Mouse (Mus musculus) forebrain, embryonic 10.5 days (tissue): ENCODE results near the gene Dapk3. TPM values are rescaled to one million over a fixed set of nuclear protein-coding genes. Genes with fewer than 3 reads are reported as not detected.

ENCODE experiments used
- DNase-seq: peaks from one replicate; pipeline ENCODE4 v3.0.0-alpha.2; 2017; ENCODE audit warnings: low spot score; ENCODE audit errors: extremely low spot score
- H3K27ac ChIP-seq: fragments of 300-500 bp; sonication (generic); 2 replicates; pipeline ENCODE4 v1.5.1; 2016; ENCODE audit warnings: mild to moderate bottlenecking
- H3K27me3 ChIP-seq: fragments of 300-500 bp; sonication (generic); 2 replicates; pipeline ENCODE4 v1.6.1; 2016; ENCODE audit warnings: mild to moderate bottlenecking; ENCODE audit not compliant: poor library complexity, severe bottlenecking
- H3K36me3 ChIP-seq: fragments of 300-500 bp; sonication (generic); replicated peaks from 2 replicates; pipeline ENCODE4 v1.6.1; 2016; ENCODE audit warnings: mild to moderate bottlenecking, moderate library complexity
- H3K4me1 ChIP-seq: fragments of 300-500 bp; sonication (generic); 2 replicates; pipeline ENCODE4 v1.6.1; 2016
- H3K4me3 ChIP-seq: fragments of 300-500 bp; sonication (generic); 2 replicates; pipeline ENCODE4 v1.5.1; 2016; ENCODE audit warnings: mild to moderate bottlenecking, moderate library complexity
- H3K9me3 ChIP-seq: fragments of 300-500 bp; sonication (generic); 2 replicates; pipeline ENCODE4 v1.6.1; 2016; ENCODE audit warnings: mild to moderate bottlenecking, moderate library complexity
- WGBS: fragments of 180-500 bp; shearing (Covaris S2); methylation state at CpG from one replicate; pipeline ENCODE4 v1.1.7; 2016; 5-methylcytosine and 5-hydroxymethylcytosine counted together
- polyA plus RNA-seq: library from polyadenylated mRNA; unstranded; fragments of >200 nt; fragmentation: Nextera tagmentation; extraction: Ambion mirVana; gene quantifications from 2 replicates; pipeline ENCODE4 v1.2.1, GENCODE M21; 2016

The Dapk3 gene
- polyA plus RNA-seq, 1 experiment from 2014 or later: 41.6 TPM

- H3K36me3 ChIP-seq: no peaks in the 10 kb centered on the region
- no peaks in the 10 kb centered on the region for H3K9me3 ChIP-seq
- 3% methylated on average over 27 of the region's 27 CpGs for WGBS
- DNase-seq: peak; percentile 50
- H3K27ac ChIP-seq: peak within 1 kb of the TSS; percentile 78
- H3K27me3 ChIP-seq: peaks cover 50% of the 10 kb centered on the region
- peaks cover 40% of the 10 kb centered on the region for H3K4me1 ChIP-seq
- peak within 1 kb of the TSS; percentile 57 for H3K4me3 ChIP-seq
Observed at GRCm38 (mm10) chr10:81230438-81231332, 47.9 kb downstream of the Dapk3 start, which contains the start of gene Atcay. TSS of gene Atcay (minus strand) at chr10:81230833.

- 53% methylated on average over 7 of the region's 7 CpGs for WGBS
- Histone ChIP-seq H3K27ac (peak overlapping the region; percentile 48; the same call in 1 of the 2 replicates), H3K4me3 (peak overlapping the region; percentile 57)
Observed at GRCm38 (mm10) chr10:81231436-81231835, 48.6 kb downstream of the Dapk3 start.

GRCm38 (mm10) chr10:81232580-81233225, 49.9 kb downstream of the Dapk3 start, which contains the start of gene Zfr2:
TSS of gene Zfr2 (plus strand) at chr10:81233155.
- Histone ChIP-seq H3K4me3 (peak within 1 kb of the TSS; percentile 87), H3K4me1 (peaks cover 50% of the 10 kb centered on the region), H3K36me3 (no peaks in the 10 kb centered on the region), H3K27ac (peak within 1 kb of the TSS; percentile 92), H3K9me3 (no peaks in the 10 kb centered on the region), H3K27me3 (peaks cover 67% of the 10 kb centered on the region)
- peak; percentile 90 for DNase-seq
- WGBS: 10% methylated on average over 29 of the region's 29 CpGs

More at GRCm38 (mm10) chr10:81231436-81231835, 48.6 kb downstream of the Dapk3 start:
- Histone ChIP-seq H3K36me3 (no peaks in the 10 kb centered on the region), H3K27me3 (peaks cover 55% of the 10 kb centered on the region), H3K4me1 (peaks cover 40% of the 10 kb centered on the region), H3K9me3 (no peaks in the 10 kb centered on the region)
- DNase-seq: no peak

GRCm38 (mm10) chr10:81233226-81233585, 50.4 kb downstream of the Dapk3 start:
- H3K27me3 ChIP-seq: peaks cover 68% of the 10 kb centered on the region
- under 1% methylated on average over 28 of the region's 28 CpGs for WGBS
- peak overlapping the region; percentile 87 for H3K4me3 ChIP-seq
- no peaks in the 10 kb centered on the region for H3K9me3 ChIP-seq
- no peaks in the 10 kb centered on the region for H3K36me3 ChIP-seq
- peak overlapping the region; percentile 92 for H3K27ac ChIP-seq
- no peak for DNase-seq
- H3K4me1 ChIP-seq: peaks cover 55% of the 10 kb centered on the region

GRCm38 (mm10) chr10:81234206-81234605, 51.4 kb downstream of the Dapk3 start:
- WGBS: 81% methylated on average over 6 of the region's 6 CpGs
- Histone ChIP-seq H3K36me3 (no peaks in the 10 kb centered on the region), H3K4me3 (peak overlapping the region; percentile 87), H3K4me1 (peaks cover 57% of the 10 kb centered on the region), H3K9me3 (no peaks in the 10 kb centered on the region), H3K27me3 (peaks cover 68% of the 10 kb centered on the region), H3K27ac (no peak overlapping the region)
- no peak for DNase-seq

GRCm38 (mm10) chr10:81236471-81237268, 53.9 kb downstream of the Dapk3 start:
- H3K4me3 ChIP-seq: no peak overlapping the region

GRCm38 (mm10) chr10:81238618-81239017, 55.8 kb downstream of the Dapk3 start:
- no peak for DNase-seq
- Histone ChIP-seq H3K27ac (no peak overlapping the region), H3K9me3 (no peaks in the 10 kb centered on the region), H3K4me3 (no peak overlapping the region), H3K36me3 (no peaks in the 10 kb centered on the region), H3K4me1 (peaks cover 39% of the 10 kb centered on the region), H3K27me3 (peaks cover 74% of the 10 kb centered on the region)
- WGBS: 89% methylated on average over 2 of the region's 2 CpGs

More at GRCm38 (mm10) chr10:81236471-81237268, 53.9 kb downstream of the Dapk3 start:
- no peak for DNase-seq
- H3K27ac ChIP-seq: no peak overlapping the region
- no peaks in the 10 kb centered on the region for H3K9me3 ChIP-seq
- no peaks in the 10 kb centered on the region for H3K36me3 ChIP-seq
- 88% methylated on average over 12 of the region's 12 CpGs for WGBS
- peaks cover 67% of the 10 kb centered on the region for H3K27me3 ChIP-seq
- peaks cover 53% of the 10 kb centered on the region for H3K4me1 ChIP-seq

GRCm38 (mm10) chr10:81240876-81241275, 58.1 kb downstream of the Dapk3 start:
- H3K4me1 ChIP-seq: peaks cover 49% of the 10 kb centered on the region

GRCm38 (mm10) chr10:81242021-81242420, 59.2 kb downstream of the Dapk3 start:
- WGBS: 90% methylated on average over 16 of the region's 16 CpGs

More at GRCm38 (mm10) chr10:81240876-81241275, 58.1 kb downstream of the Dapk3 start:
- no peak overlapping the region for H3K27ac ChIP-seq
- H3K4me3 ChIP-seq: no peak overlapping the region
- H3K9me3 ChIP-seq: no peaks in the 10 kb centered on the region
- H3K36me3 ChIP-seq: no peaks in the 10 kb centered on the region
- peak; percentile 69 for DNase-seq
- 22% methylated on average over 13 of the region's 13 CpGs for WGBS
- H3K27me3 ChIP-seq: peaks cover 96% of the 10 kb centered on the region

More at GRCm38 (mm10) chr10:81242021-81242420, 59.2 kb downstream of the Dapk3 start:
- Histone ChIP-seq H3K9me3 (no peaks in the 10 kb centered on the region), H3K27me3 (peaks cover 96% of the 10 kb centered on the region), H3K4me3 (no peak overlapping the region), H3K27ac (no peak overlapping the region), H3K4me1 (peaks cover 50% of the 10 kb centered on the region), H3K36me3 (no peaks in the 10 kb centered on the region)
- no peak for DNase-seq

Other genes starting within 250 kb of the Dapk3 start
- gene Gng7, start 168.1 kb upstream of the Dapk3 start, polyA plus RNA-seq: 6.3 and 6.9 TPM in 2 replicates
- gene Diras1, start 157.3 kb upstream of the Dapk3 start, polyA plus RNA-seq: 2.1 and 2.5 TPM in 2 replicates
- 15.7 and 15.8 TPM in 2 replicates for gene Slc39a3, start 145.6 kb upstream of the Dapk3 start, polyA plus RNA-seq
- gene Sgta, start 122.8 kb upstream of the Dapk3 start, polyA plus RNA-seq: 285 and 286 TPM in 2 replicates
- gene Thop1, start 113.0 kb upstream of the Dapk3 start, polyA plus RNA-seq: 106 and 114 TPM in 2 replicates
- 0.14 and 0.22 TPM in 2 replicates for gene Creb3l3, start 84.1 kb upstream of the Dapk3 start, polyA plus RNA-seq
- 186 and 206 TPM in 2 replicates for gene Map2k2, start 77.1 kb upstream of the Dapk3 start, polyA plus RNA-seq
- gene Zbtb7a, start 47.8 kb upstream of the Dapk3 start, polyA plus RNA-seq: 6.8 and 7.5 TPM in 2 replicates
- gene Pias4, start 15.1 kb upstream of the Dapk3 start, polyA plus RNA-seq: 56.2 and 58.7 TPM in 2 replicates
- gene Eef2, start 6.4 kb upstream of the Dapk3 start, polyA plus RNA-seq: 596 and 599 TPM in 2 replicates
- gene 4930442H23Rik, start 844 bp downstream of the Dapk3 start, polyA plus RNA-seq: not detected in 2 replicates
- not detected in 2 replicates for gene Nmrk2, start 19.0 kb downstream of the Dapk3 start, polyA plus RNA-seq
- gene Atcay, start 47.8 kb downstream of the Dapk3 start, polyA plus RNA-seq: 5.3 and 6.7 TPM in 2 replicates
- gene Zfr2, start 50.1 kb downstream of the Dapk3 start, polyA plus RNA-seq: 2.4 and 2.7 TPM in 2 replicates
- gene Matk, start 69.9 kb downstream of the Dapk3 start, polyA plus RNA-seq: 3.7 and 5.0 TPM in 2 replicates
- 217 TPM in 2 replicates for gene Mrpl54, start 83.9 kb downstream of the Dapk3 start, polyA plus RNA-seq
- 51.9 and 52.1 TPM in 2 replicates for gene Apba3, start 84.0 kb downstream of the Dapk3 start, polyA plus RNA-seq
- 8.8 and 10.1 TPM in 2 replicates for gene Tjp3, start 108.6 kb downstream of the Dapk3 start, polyA plus RNA-seq
- 60.6 and 62.1 TPM in 2 replicates for gene Pip5k1c, start 110.0 kb downstream of the Dapk3 start, polyA plus RNA-seq
- 56.0 and 56.7 TPM in 2 replicates for gene Cactin, start 138.1 kb downstream of the Dapk3 start, polyA plus RNA-seq
- gene Tbxa2r, start 145.7 kb downstream of the Dapk3 start, polyA plus RNA-seq: 2.4 and 3.0 TPM in 2 replicates
- not detected in 2 replicates for gene Gipc3, start 160.3 kb downstream of the Dapk3 start, polyA plus RNA-seq
- gene Hmg20b, start 167.5 kb downstream of the Dapk3 start, polyA plus RNA-seq: 101 and 108 TPM in 2 replicates
- 6.7 and 7.5 TPM in 2 replicates for gene Mfsd12, start 174.5 kb downstream of the Dapk3 start, polyA plus RNA-seq
- gene 4930404N11Rik, start 182.8 kb downstream of the Dapk3 start, polyA plus RNA-seq: 0.35 and 0.52 TPM in 2 replicates
- 135 and 139 TPM in 2 replicates for gene Fzr1, start 195.5 kb downstream of the Dapk3 start, polyA plus RNA-seq
- 96.8 and 97.9 TPM in 2 replicates for gene Dohh, start 201.4 kb downstream of the Dapk3 start, polyA plus RNA-seq
- 2.6 and 3.1 TPM in 2 replicates for gene Gm48551, start 201.5 kb downstream of the Dapk3 start, polyA plus RNA-seq
- 0.78 and 1.4 TPM in 2 replicates for gene Gm48552, start 206.0 kb downstream of the Dapk3 start, polyA plus RNA-seq
- 1.6 and 1.9 TPM in 2 replicates for gene Smim24, start 210.0 kb downstream of the Dapk3 start, polyA plus RNA-seq